Mouse (Mus musculus) gastrocnemius, adult 2 months (tissue): Measurements from ENCODE around the gene Cabin1. TPM values are rescaled to one million over a fixed set of nuclear protein-coding genes. Genes with fewer than 3 reads are reported as not detected.

Source experiments
- DNase-seq: peaks from one replicate; pipeline ENCODE4 v3.0.0; 2022
- H3K27ac ChIP-seq: fragments of 200-600 bp; 2 replicates; pipeline ENCODE4 v1.8.1; 2022; ENCODE audit warnings: mild to moderate bottlenecking
- H3K4me3 ChIP-seq: fragments of 200-600 bp; 2 replicates; pipeline ENCODE4 v1.8.1; 2022; ENCODE audit warnings: mild to moderate bottlenecking, moderate library complexity
- CTCF ChIP-seq: fragments of 200-600 bp; IDR thresholded peaks from 2 replicates; pipeline ENCODE4 v1.8.1; 2022; ENCODE audit warnings: antibody characterized with exemption, mild to moderate bottlenecking, moderate library complexity
- intact Hi-C: fragments of 180-260 bp; cut with DNase I; formaldehyde crosslinking; loops from one replicate; pipeline ENCODE4 v1.15.1; 2025
- total RNA-seq, 2 experiments: library from RNA; stranded (reverse); gene quantifications; 2 replicates each; pipeline ENCODE4 v1.2.3; 2021

Cabin1 gene
- total RNA-seq, 2 experiments from 2014 or later = 8.4 to 11.0 TPM

DNA sequence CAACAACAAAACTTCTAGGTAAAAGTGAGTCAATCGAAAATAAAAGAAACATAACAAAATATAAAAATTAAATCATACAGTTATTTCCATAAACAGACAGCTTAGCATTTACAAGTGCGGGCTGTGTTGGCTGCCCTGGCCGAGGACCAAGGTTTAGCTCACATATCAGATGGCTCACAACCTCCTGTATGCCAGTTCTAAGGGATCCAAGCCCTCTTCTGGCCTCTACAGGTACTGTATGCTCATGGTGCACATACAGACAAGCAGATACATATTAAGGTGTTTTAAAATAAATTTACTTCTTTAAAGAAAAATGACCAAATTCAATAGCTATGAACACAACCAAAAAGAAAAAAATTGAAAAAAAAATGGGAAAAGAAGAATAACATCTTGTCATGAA lies 3.8 kb downstream of the Cabin1 start:
- no peak overlapping the region for H3K4me3 ChIP-seq
- intact Hi-C loops = loop anchor here (5.0 kb wide), 1 partner anchor 192 kb away; the partner anchor contains the start of gene Gm5134
- peak; percentile 11; the same call in 1 of the 2 replicates for TF ChIP-seq CTCF
- DNase-seq = no peak
- no peak overlapping the region for H3K27ac ChIP-seq

DNA sequence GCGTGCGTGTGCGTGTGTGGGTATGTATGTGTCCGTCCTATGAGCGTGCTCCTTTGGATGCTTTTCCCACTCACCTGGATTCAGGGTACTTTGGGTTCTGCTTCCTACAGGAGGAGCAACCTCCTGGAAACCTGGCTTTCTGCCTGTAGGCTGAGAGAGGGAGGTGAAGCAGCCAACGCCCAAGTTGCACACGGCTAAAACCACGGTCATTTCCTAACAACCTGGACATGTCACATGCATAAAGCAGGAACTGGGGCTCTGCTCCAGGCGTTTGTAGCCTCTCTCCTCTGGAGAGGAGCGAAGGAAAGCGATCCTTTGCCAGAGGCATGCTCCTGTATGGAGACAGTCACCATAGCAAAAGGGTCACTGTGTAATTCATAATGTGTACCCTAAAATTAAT lies 7.4 kb downstream of the Cabin1 start:
- DNase-seq = no peak
- TF ChIP-seq CTCF = no peak
- intact Hi-C loops = no loop called here

DNA sequence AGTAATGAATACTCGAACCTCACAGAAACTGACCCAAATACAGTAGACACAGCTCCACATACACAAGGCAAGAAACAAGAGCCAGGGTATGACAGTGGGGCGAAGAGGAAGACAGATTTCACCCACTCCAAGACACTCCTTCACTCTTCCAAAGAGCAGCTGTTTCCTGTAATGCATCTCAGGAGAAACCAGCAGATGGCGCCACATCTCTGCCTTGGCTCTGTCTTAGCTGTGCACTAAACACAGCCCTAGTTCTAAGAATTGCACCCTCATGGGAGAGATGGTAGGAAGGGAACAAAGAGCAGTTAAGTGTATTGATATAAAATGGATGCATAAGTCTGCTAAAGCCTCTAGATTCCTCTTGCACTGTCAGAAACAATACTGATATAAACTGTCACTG lies 20.1 kb downstream of the Cabin1 start:
- intact Hi-C loops = loop anchor here (1.0 to 5.0 kb wide), 3 partner anchors 21 to 208 kb away; partner anchors contain the start of genes Cabin1 and Gm5134
- DNase-seq = peak; percentile 85
- TF ChIP-seq CTCF = peak; percentile 99; the same call in 1 of the 2 replicates
- no peak overlapping the region for H3K4me3 ChIP-seq
- H3K27ac ChIP-seq = no peak overlapping the region

More for the DNA sequence above, 7.4 kb downstream of the Cabin1 start:
- Histone ChIP-seq H3K4me3 (no peak overlapping the region), H3K27ac (no peak overlapping the region)

DNA sequence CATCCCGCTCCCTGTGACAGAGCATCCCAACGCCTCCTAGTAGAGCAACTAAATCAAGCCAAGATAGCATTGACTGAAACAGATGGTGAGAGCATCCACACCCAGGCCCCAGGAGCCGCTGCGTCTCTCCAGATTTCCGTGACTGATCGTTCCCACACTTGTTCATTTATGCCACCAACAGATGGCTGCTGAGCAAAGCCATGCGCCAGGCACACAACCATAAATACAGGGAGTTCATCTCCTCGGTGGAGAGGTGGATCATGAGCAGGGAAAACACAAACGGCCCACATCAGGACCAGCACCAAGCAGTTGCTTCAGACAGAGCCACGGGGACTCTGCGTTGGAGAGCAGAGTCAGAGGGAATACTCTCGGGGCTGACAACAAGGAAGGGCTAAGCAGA lies 20.8 kb downstream of the Cabin1 start:
- Histone ChIP-seq H3K27ac (no peak overlapping the region), H3K4me3 (no peak overlapping the region)
- intact Hi-C loops = loop anchor here (5.0 kb wide), 1 partner anchor 209 kb away; the partner anchor contains the start of gene Gm5134
- no peak for TF ChIP-seq CTCF
- DNase-seq = no peak

DNA sequence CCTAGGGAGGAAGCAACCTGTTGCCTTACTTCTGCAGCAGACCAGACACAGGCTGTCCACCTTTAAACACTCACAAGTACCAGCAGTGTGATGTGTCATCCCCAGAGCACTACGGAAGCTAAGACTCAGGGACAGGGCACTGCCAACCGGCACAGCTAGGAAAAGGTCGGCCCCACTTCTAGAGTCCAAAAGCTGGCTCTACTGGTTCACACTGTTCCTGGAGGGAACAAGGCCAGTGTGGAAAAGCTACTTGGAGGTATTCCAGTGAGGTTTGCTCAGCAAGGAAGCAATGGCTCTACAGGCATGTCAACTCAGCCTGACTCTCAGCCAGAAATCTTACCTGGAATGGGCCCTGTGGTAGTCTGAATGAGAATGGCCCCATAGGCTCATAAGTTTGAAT lies 23.3 kb downstream of the Cabin1 start:
- Histone ChIP-seq H3K4me3 (no peak overlapping the region), H3K27ac (peak overlapping the region; percentile 74)
- TF ChIP-seq CTCF = no peak
- DNase-seq = peak; percentile 57
- intact Hi-C loops = loop anchor here (5.0 kb wide), 1 partner anchor 211 kb away; the partner anchor contains the start of gene Gm5134

DNA sequence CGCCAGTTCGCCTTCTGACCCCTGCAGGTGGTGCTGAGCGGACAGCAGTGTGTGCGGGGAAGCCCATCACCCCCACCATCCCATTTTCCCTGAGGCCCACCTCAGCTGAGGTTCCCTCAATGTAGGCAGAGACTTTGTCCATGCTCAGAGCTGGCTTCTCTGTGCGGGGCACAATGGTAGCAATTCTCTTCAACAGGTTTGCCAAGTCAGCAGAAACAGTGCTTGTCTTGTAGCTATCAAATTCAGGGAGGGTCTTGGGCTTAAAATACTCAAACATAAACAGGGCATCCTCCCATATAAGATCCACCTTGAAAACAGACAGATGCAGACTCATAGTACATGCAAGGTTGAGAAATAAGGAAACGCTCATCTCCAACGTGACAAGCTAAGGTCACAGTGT lies 38.7 kb downstream of the Cabin1 start:
- Histone ChIP-seq H3K27ac (no peak overlapping the region), H3K4me3 (no peak overlapping the region)
- intact Hi-C loops = no loop called here
- DNase-seq = no peak
- no peak for TF ChIP-seq CTCF

DNA sequence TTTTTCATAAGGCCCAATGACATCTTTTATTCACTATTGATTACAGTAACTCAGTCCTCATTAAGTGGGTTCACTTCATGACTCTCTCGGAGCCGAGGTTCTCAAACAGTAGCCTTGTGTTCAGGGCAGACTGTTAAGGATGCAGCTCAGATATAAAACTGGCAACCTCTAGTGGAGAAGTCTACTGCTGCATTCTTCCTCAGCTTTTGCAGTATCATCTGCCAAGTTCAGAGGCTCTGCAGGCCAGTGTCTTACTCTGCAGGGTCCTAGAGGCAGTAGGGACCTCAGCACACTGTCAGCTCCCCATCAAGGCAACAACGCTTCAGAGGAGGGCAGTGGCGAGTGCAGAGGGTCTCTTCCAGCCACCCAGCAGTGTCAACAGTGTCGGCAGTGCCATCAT lies 43.9 kb downstream of the Cabin1 start:
- no peak for DNase-seq
- Histone ChIP-seq H3K4me3 (no peak overlapping the region), H3K27ac (no peak overlapping the region)
- peak; percentile 25; the same call in 1 of the 2 replicates for TF ChIP-seq CTCF
- intact Hi-C loops = no loop called here

DNA sequence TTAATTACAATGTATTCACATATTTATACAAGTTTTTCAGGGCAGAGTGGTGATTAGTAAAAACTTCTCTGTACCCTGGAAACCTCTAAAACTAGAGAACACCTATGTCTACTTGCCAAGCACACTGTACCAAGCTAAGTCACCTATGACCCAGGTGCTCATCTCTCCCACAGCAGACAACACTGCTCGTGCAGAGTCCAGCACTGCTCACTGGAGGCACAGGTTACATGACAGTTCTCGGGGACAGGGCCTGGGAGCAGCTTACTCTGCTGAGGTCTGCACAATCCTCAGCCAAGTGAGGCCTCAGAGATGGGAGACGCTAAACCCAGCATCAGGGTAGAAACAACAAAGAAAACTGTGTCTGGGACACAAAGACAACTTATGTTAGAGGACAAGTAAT lies 49.3 kb downstream of the Cabin1 start:
- H3K4me3 ChIP-seq = no peak overlapping the region
- intact Hi-C loops = no loop called here
- DNase-seq = no peak
- no peak overlapping the region for H3K27ac ChIP-seq
- no peak for TF ChIP-seq CTCF

DNA sequence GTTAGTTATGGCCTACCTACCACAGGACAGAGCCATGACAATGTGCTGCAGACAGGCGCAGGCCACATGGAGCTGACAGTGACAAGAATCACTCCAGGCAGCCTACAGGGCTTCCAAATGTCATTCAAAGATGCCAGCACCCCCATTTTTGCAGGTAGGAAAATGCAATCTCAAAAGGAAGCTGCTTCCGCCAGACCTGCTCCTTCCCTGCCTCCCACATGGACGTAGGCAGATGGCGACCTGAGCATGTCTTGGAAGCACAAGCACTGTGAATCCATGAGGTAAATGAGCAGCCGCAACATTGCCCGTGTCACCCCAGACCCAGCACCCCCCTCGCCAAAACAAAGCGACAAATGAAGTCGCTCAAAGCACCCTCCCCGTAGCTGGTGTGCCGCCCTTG lies 51.1 kb downstream of the Cabin1 start:
- intact Hi-C loops = no loop called here
- Histone ChIP-seq H3K4me3 (no peak overlapping the region), H3K27ac (no peak overlapping the region)
- DNase-seq = no peak
- no peak for TF ChIP-seq CTCF

DNA sequence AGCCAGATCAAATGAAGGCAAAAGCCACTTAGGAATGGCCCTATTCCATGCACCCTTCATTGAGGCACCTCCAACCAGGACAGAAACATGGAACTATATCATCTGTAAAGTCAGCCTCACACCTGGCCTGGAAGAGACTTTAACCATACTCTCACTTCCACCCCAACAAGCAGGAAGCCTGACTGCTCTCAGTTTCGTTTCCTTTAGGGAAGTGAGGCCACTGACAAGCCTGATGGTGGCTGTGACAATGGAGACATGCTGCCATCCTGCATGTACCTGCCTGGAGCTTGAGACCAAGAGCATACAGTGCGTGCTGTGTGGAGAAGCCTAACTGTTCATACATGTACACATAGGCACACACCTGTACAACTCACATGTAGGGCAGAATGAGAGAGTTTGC lies 53.9 kb downstream of the Cabin1 start:
- DNase-seq = no peak
- no peak for TF ChIP-seq CTCF
- no peak overlapping the region for H3K4me3 ChIP-seq
- intact Hi-C loops = no loop called here
- H3K27ac ChIP-seq = no peak overlapping the region

DNA sequence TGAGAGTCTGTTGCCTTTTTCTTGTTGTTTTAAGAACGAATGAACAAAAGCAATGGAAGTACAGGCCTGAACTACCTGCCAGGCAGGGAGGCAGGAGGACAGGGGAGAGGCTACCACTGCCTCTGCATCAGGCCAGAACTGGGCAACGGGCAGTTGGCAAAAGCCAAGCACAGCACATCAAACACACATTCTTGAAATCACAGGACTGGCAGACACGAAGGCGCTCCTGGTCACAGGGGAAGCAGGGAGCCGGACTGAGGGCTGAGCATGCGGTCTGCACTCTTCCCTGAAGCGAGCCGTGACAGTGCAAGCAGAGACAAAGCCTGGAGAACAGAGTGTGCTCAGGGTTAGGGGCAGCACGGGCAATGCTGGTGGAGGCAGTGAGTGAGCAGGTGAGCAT lies 54.9 kb downstream of the Cabin1 start:
- no peak overlapping the region for H3K4me3 ChIP-seq
- intact Hi-C loops = loop anchor here (5.0 kb wide), 1 partner anchor 122 kb away; the partner anchor contains the start of gene Ggt5

DNA sequence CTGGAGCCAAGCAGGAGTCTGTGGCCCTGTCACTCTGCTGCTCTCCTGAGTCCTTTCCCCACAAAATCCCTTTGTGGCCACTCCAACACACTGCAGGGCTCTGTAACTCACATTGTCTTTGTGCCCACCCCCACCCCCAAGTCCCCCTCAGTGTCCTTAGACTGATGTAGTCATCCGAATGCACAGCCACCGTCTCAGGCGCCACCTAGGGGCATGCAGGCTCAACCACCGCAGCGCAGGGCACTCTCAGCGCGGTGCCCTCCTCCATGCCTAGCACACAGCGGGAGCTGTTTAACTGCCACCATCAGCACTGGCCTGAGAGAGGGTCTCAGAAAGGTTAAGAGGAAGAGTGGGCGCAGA lies 55.5 kb downstream of the Cabin1 start:
- peak; percentile 48 for TF ChIP-seq CTCF
- no peak overlapping the region for H3K27ac ChIP-seq
- no peak for DNase-seq
- intact Hi-C loops = loop anchor here (5.0 kb wide), 1 partner anchor 121 kb away; the partner anchor contains the start of gene Ggt5
- no peak overlapping the region for H3K4me3 ChIP-seq

More for the DNA sequence above, 54.9 kb downstream of the Cabin1 start:
- no peak for TF ChIP-seq CTCF
- DNase-seq = no peak
- no peak overlapping the region for H3K27ac ChIP-seq

DNA sequence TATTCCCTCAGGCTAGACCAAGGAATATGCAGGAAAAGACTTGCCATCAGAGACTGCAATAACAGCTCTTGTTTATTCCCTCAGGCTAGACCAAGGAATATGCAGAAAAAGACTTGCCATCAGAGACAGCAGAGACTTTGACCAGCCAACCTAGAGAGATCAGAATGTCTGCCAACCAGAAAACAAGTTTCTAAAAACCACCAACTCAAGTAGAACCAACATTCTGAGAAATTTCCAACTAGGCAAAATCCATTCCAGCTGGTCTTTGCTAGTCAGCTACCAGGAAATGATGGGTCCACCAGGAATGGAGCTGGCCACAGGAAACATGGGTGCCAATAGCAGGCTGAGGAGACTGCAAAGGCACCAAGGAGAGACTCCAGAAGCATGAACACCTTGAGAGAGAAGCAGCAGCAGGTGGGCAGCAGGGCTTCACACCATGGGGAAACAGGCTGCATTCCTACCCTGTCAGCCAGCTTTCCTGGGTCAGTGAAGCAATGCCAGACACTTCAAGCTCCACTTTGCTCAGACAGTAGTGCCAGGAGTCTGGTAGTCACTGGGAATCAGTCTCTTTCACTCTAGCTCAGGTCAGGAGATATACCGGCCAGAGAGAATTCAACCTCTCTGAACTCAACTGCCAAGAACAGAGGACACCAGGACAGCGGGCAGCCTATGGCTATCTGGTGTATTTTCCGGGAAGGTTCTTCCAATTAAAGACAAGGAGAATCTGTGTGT lies 56.1 kb downstream of the Cabin1 start:
- intact Hi-C loops = loop anchor here (5.0 kb wide), 1 partner anchor 121 kb away; the partner anchor contains the start of gene Ggt5
- TF ChIP-seq CTCF = no peak
- Histone ChIP-seq H3K27ac (no peak overlapping the region), H3K4me3 (no peak overlapping the region)
- DNase-seq = no peak
